Mouse (Mus musculus) frontal cortex, postnatal 10 days (tissue): ENCODE measurements at regions not wholly inside any gene's neighbourhood (a gene's known extent, or its start where the extent isn't known, plus 50 kb on each side); places are given as distances from the start of the nearest gene placed in this dataset.
"Not testable (repeated sequence)": the region's sequence is repeated elsewhere in the genome, so short reads cannot be mapped to it uniquely, and the experiment has no call there.

Source experiments
- DNase-seq, 2 experiments: peaks; one replicate each; pipeline ENCODE4 v3.0.0; 2022; ENCODE audit warnings: low spot score in 2 of 2, mixed read lengths in 1 of 2

DNA sequence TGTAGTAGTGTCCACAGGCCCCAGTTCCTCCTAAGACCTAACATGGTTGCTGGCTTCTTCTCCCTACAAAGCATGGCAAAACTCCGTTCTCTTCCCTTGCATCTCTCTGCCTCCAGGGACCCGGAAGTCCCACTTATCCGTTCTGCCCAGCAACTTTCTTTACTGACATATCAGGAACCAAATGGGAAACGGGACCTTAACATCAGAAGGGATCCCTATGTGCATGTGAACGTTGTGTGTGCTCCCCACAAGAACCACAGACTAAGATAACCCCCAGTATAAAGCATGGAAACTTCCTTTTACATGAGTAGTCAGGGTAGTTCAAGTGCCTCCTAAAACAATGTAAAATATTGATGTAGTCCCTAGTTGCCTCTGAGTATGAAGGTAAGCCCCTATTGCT, 61.6 kb downstream of the Zxdb start:
- no peak for DNase-seq

DNA sequence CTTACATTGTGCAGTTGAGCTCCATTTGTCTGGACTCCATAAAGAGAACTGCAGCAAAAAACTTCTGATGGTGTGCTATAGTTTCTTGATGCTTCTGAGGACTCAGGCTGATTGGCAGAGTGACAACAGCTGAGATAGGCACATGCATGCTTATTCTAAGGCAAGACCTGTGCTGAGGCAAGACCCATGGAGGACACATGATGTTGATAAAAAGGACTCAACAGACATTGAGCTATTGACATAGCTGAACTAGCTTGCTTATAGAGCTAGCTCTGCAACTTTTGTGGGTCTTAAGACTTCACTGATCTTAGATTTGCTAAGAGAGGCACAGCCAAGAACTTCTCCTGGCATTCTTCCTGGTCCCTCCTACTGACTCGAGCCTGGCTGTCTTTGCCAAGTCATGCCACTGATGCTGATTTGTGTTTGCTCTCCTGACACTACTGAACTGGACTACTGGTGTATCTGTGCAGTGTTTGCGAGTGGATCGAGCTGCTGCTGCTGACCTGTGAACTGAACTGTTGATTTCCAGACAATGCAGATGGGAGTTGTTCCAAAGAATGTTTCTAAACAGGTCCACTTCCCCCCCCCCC, 64.1 kb downstream of the Zxdb start:
- no peak for DNase-seq

DNA sequence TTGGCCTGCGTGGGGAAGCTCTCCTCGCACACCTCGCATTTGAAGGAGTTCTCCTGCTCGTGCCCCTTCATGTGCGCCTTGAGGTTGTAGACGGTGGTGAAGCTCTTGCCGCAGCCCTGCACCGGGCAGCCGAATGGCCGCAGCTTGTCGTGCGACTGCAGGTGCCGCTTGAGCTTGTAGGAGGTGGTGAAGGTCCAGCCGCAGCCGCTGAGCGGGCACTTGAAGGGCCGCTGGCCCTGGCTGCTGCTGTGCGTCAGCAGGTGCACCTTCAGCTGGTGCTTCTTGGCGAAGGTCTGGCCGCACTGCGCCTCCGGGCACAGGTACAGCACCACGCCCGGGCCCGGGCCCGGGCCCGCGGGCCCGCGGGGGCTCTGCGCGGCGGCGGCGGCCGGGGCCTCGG, 72.5 kb downstream of the Zxdb start:
- DNase-seq = not testable (repeated sequence)

DNA sequence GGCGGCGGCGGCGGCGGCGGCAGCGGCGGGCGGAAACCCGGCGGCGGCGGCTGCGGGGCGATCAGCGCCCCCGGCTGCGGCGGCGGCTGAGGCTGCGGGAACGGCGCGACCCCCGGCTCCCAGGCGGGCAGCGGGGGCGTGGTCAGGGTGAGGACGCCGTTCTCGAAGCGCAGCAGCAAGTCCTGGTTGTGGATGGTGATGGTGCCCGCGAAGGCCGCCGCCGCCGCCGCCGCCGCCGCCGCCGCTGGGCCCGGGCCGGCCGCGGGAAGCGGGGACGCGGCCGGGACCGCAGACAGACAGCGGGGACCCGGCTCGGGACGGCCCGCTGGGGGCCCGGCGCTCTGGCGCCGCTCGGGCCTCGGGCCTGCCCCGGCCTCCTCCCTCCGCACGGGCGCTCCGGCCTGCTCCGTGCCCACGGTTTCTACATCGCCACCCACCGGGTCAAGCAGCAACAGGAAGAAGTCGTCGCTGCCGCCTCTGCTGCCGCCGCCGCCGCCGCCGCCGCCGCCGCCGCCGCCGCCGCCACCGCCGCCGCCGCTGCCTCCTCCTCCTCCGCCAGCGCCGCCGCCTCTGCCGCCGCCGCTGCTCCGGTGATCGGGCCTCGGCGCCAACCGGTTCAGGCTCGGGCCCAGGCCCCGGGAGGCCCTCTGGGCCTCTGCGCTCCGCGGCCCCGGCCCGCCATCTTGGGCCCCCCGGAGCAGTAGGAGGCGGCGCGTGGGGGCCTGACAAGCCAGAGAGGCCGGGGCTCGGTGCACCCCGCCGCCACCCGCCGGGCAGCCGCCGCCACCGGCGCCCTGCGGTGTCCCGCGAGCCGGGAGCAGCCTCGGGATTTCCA, 73.2 kb downstream of the Zxdb start:
- DNase-seq = not testable (repeated sequence)

DNA sequence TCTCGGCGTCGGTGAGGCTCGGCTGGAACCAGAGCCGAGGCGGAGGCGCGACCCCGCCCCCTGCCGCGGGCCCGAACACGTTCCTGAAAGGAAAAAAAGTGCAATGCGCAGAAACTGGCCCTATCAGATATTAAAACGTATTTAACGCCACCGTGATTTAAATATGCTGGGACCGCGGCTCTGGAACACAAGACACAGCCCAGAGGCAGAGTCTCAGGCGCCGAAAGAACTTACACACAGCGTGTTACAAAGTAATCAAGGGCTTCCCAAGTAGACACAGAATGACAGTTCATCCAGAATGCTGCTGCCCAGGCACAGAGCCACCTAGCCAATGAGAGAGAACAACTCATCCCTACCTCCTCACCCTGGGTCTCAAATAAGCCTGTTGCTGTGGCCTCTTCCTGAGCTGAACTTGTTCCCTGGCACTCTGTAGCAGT, 73.8 kb downstream of the Zxdb start:
- DNase-seq = not testable (repeated sequence)

DNA sequence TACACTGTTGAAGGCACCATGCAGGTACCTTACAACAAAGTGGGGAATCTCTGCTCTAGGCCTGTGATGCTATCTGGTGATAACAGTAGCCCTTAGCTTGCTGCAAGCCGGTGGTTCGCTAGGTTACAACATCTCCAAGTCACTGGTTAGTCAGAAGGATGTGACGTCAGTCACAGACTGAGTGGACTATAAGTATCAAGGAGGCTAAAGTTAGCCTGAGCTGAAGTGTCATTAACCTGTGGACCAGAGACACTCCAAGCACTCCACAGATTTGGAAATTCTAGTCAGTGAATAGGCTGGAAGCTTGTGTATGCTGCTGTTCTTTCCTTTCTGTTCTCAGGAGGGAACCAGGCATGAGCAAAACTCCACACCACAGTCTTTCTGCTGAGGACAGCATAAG, 88.4 kb downstream of the Zxdb start:
- DNase-seq = not testable (repeated sequence)

DNA sequence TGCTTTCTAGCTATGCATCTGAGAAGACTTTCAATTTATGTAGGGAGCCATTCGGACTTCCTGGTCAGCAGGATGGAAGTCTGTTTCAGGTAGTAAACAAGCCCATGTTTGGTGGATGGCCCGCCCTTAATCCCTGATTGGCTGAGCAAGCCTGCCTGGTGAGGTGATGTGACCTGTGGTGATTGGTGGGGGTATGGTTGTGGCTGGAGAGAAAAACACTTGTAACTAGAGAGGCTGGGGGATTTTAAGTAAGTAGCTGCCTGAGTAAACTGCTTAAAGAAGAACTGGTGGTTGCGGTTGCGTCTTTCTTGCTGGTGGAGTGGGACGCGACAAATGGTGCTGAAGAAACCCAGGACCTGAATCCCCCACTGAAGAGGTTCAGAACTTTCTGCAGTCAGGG, 103.2 kb downstream of the Zxdb start:
- not testable (repeated sequence) for DNase-seq

DNA sequence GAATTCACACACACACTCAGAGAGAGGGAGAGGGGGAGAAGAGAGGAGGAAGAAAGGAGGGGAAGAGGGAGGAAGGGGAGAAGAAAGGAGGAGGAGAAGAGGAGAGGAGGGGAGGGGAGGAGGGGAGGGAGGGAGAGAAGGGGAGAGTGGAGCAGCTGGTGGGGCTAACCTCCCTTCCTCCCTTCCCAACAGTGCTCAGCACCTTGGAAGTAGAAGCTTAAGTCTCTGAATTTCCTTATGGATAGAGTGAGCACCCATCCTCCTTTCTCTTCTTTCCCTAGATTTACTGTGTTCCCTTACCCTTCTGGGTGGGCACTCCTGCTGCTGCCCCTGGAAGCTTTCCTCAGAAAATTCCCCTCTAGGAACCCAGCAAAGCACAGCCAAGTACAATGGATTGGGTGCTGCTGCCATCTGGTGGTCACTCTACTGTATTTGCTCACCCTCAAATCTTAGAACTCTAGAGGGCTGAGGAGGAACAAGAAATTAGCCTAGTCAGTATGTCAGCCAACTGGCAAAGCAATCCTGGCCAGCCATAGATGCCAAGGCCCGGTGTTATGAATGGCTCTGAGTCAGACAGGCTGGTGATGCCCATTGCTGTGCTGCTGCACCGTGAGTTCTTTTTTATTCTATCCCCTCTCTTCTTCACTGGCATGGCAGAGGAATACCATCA, 119.9 kb downstream of the Zxdb start:
- DNase-seq = peak in 1 of 2 experiments; percentile 3

DNA sequence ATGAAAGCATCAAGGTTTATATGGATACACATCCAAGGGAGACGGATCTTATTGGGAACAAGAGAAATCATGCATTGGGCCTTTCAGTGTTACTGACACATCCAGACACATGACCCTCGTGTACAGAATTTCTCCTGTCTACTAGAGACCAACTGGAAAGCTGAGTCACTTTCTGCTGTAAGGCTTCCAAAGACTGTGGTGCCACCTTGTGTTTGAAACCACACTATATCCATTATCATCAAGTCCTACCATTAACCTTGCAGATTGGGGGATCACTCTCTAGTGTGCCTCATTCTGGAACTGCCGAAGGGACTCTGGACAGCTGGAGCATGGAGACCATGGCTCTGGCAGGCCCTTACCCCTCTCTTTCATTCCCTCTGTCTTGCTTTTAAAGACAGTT, 125.2 kb downstream of the Zxdb start:
- not testable (repeated sequence) for DNase-seq

DNA sequence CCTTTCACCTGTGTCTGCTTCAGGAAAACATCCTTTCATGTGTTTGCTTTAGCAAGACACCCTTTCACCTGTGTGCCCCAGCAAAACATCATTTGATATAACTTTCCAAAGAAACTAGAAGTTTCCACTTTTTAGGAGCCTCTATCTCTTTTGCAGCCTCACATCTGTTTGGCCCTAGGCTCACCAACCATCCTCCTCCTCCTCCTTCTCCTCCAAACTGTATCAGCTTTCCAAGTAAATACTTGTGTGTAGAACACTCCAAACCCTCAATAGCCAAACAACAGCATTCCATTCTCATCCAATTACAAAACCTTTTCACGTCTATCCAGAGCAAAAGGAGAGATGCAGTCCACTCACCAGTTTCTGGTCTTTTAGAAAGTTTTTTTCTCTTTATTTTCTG, 133.1 kb downstream of the Zxdb start:
- no peak for DNase-seq

DNA sequence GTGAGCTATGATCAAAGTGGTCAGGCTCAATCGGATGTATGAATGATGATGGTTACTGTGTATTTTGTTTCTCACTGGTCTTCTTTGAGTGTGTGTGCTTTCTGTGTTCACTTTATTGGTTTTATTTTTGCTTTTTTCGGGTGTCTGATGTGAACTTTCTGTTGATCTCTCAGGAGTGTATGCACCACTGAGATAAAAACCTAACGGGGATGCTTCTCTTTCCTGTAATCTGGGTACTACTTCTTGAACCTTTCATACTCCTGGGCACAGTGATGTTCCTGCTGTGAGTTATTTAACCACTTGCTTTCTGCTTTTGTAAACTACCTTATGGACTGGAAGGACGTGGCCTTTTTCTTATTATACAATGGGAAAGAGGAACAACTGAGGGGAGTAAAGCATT, 133.6 kb downstream of the Zxdb start:
- DNase-seq = no peak

DNA sequence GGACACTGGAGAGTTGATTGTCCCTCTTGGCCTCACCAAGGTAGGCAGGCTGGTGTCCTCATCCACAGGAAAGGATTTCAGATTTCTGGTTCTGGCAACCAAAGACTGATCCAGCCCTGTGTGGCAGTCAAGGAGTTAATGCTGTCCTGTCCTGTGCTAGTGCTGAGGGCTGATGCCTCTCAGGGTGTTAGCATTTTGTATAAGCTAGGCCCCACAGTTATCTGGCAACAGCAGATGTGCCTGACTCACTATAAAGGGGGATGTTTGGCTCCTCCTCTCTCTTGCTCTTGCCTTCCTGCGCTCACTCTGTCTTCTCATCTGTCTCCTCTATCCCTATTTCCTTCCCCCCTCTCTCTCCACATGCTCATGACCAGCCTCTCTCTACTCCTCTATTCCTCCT, 138.8 kb downstream of the Zxdb start:
- DNase-seq = no peak

DNA sequence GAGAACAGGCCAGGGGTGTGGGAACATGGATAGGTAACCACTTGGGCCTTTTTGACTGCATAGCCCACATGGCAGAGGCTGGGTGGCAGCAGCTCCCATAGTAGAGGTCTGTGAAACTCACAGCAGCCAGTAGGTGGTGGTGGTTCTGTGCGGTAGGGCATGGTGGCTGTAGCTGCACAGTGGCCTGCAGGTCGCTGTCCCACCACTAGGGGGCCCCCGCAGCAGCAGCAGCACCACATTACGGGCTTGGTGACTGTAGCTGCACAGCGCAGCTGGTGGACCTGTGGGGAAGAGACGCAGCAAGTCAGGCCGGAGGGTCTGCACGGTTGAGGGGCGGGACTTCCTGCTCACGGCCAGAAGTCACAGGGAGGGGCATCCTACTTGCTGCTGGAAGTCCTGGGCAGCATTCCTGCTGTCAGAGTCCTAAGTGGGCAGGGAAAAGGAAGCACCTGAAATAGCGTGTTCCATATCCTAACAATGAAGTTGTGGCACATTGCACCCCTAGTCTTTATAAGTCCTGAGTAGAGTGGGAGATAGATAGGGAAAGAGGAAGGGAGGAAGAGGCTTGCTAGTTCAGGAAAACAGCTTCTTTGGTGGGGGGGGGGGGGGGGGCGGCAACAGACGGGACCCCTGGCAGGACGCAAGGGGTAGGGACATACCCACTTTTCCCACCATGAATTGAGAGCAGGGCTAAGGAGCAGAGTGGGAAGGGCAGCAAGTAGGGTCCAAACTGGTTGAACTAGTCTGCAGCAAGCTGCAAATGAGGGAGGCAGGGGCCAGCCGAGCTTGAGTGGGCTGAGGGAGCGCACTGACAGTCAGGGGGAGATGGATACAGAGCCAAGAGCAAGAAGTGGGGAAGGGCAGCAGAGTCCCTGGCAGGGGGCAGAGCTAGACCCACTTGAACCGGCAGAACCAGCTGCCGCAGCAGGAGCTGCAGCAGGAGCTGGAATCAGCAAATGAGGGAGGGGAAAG, 141.4 kb downstream of the Zxdb start:
- DNase-seq = peak; percentile 83 to 84

DNA sequence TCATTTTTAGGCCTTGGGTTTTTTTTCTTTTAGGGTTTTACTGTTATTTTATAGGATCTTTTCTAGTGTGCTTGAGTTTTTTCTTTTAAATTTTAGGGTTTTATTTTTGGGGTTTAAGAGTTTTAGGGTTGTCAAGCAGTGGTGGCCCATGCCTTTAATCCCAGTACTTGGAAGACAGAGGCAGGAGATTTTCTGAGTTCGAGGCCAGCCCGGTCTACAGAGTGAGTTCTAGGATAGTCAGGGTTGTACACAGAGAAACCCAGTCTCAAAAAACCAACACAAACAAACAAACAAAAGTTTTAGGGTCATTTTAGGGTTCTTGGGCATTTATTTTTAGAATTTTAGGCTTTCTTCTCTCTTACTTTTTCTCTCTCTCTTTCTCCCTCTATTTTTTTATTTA, 142.9 kb downstream of the Spin4 start:
- DNase-seq = not testable (repeated sequence)
